15 mouse cellular contexts compared by ENCODE assay signal in genomic region chr7:130161581-130161980, GRCm38 (mm10).
DNase-seq lines count a peak whose midpoint lies in the region; ATAC-seq lines count a peak whose summit lies in the region.
"Had no signal": no experiment of that assay in that cellular context is flagged by ENCODE, and none has a peak within 500 bp of the region (broad histone marks: within the 10 kb centered on the region; RNA-seq: fewer than 3 reads in every experiment).

No protein-coding gene starts in this region.

- no peak overlapping the region for H3K4me2 ChIP-seq in hindbrain, embryonic 13.5 days
- H3K4me2 ChIP-seq: lung, embryonic 14.5 days had no signal

- 69% methylated on average over 5 of the region's 5 CpGs for WGBS in hindbrain, embryonic 10.5 days
- WGBS in hindbrain, embryonic 13.5 days, result 80% methylated on average over 5 of the region's 5 CpGs

- DNase-seq in hindbrain, embryonic 10.5 days (ENCODE audit: low spot score), result peak; percentile 33
- DNase-seq in kidney, adult 11 months, result peak; percentile 47
- peak; percentile 47 for DNase-seq in kidney, postnatal 14 days
- peak; percentile 40 for DNase-seq in mesoderm, embryonic 11.5 days (ENCODE audit: low read depth, low spot score)
- DNase-seq in heart, postnatal 25 days (ENCODE audit: low spot score), result no peak
- DNase-seq in layer of hippocampus, adult 18-20 months (ENCODE audit: low spot score in 2 of 2), result no peak
- DNase-seq: cerebellum, adult 11-12 months; heart, postnatal 14 days; lung, embryonic 14.5 days; right cerebral cortex, postnatal 25 days; thymus, adult 2 months had no signal

- no peak overlapping the region for H3K4me3 ChIP-seq in hindbrain, embryonic 10.5 days
- no peak overlapping the region for H3K4me3 ChIP-seq in hindbrain, embryonic 13.5 days
- H3K4me3 ChIP-seq: myocyte had no signal

- ATAC-seq in hindbrain, embryonic 13.5 days (ENCODE audit: low FRiP score), result no peak
- ATAC-seq in megakaryocyte-erythroid progenitor cell, adult 5-6 weeks (replicated peaks; ENCODE audit: low FRiP score, low TSS enrichment, poor library complexity, severe bottlenecking), result no peak
- ATAC-seq: Patski had no signal

- H3K27me3 ChIP-seq in hindbrain, embryonic 10.5 days (ENCODE audit: insufficient read depth, poor library complexity, severe bottlenecking), result no peaks in the 10 kb centered on the region
- no peaks in the 10 kb centered on the region for H3K27me3 ChIP-seq in hindbrain, embryonic 13.5 days
- H3K27me3 ChIP-seq: Patski had no signal

- peaks cover 43% of the 10 kb centered on the region for H3K36me3 ChIP-seq in hindbrain, embryonic 10.5 days
- H3K36me3 ChIP-seq in hindbrain, embryonic 13.5 days, result no peaks in the 10 kb centered on the region

- H3K4me1 ChIP-seq in hindbrain, embryonic 10.5 days (replicated peaks), result peaks cover 6% of the 10 kb centered on the region
- H3K4me1 ChIP-seq in hindbrain, embryonic 13.5 days (replicated peaks), result no peaks in the 10 kb centered on the region; the same call in none of the 2 replicates

- intact Hi-C loops in heart, postnatal 25 days (cut with DNase I), result no loop called here

- H3K9me3 ChIP-seq in hindbrain, embryonic 10.5 days, result no peaks in the 10 kb centered on the region
- H3K9me3 ChIP-seq in hindbrain, embryonic 13.5 days, result no peaks in the 10 kb centered on the region

- no peak overlapping the region for H3K9ac ChIP-seq in hindbrain, embryonic 13.5 days
- H3K9ac ChIP-seq: lung, embryonic 14.5 days had no signal

- no peak overlapping the region for H3K27ac ChIP-seq in hindbrain, embryonic 10.5 days
- no peak overlapping the region for H3K27ac ChIP-seq in hindbrain, embryonic 13.5 days

Comparison
In these comparisons a context has a peak if more than half of its experiments do, and no peak if none do; other contexts are left out.
1. DNase-seq: peak in hindbrain, embryonic 10.5 days (single experiment), kidney, adult 11 months (single experiment), kidney, postnatal 14 days (single experiment) and mesoderm, embryonic 11.5 days (single experiment); none in heart, postnatal 25 days (single experiment) and layer of hippocampus, adult 18-20 months (0 of 2).